Mouse (Mus musculus) forebrain, embryonic 12.5 days (tissue): ENCODE measurements around the gene Apol9b. TPM values are rescaled to one million over a fixed set of nuclear protein-coding genes. Genes with fewer than 3 reads are reported as not detected.

Experiments
- ATAC-seq: fragments of 200-750 bp; cut with Nextera tagmentation; 2 replicates; pipeline ENCODE4 v1.8.0; 2017; ENCODE audit warnings: moderate TSS enrichment; ENCODE audit not compliant: low FRiP score
- H3K27ac ChIP-seq: fragments of 300-500 bp; sonication (generic); 2 replicates; pipeline ENCODE4 v1.5.1; 2016; ENCODE audit warnings: mild to moderate bottlenecking
- H3K27me3 ChIP-seq: fragments of 300-500 bp; sonication (generic); 2 replicates; pipeline ENCODE4 v1.6.1; 2016; ENCODE audit warnings: mild to moderate bottlenecking
- H3K36me3 ChIP-seq: fragments of 300-500 bp; sonication (generic); replicated peaks from 2 replicates; pipeline ENCODE4 v1.6.1; 2016; ENCODE audit warnings: mild to moderate bottlenecking
- H3K4me1 ChIP-seq: fragments of 300-500 bp; sonication (generic); 2 replicates; pipeline ENCODE4 v1.6.1; 2016
- H3K4me2 ChIP-seq: fragments of 300-500 bp; sonication (generic); 2 replicates; pipeline ENCODE4 v1.6.1; 2016; ENCODE audit warnings: mild to moderate bottlenecking, moderate library complexity
- H3K4me3 ChIP-seq: fragments of 300-500 bp; sonication (generic); replicated peaks from 2 replicates; pipeline ENCODE4 v1.5.1; 2016; ENCODE audit warnings: mild to moderate bottlenecking
- H3K9ac ChIP-seq: fragments of 300-500 bp; sonication (generic); 2 replicates; pipeline ENCODE4 v1.6.1; 2016; ENCODE audit warnings: mild to moderate bottlenecking
- H3K9me3 ChIP-seq: fragments of 300-500 bp; sonication (generic); 2 replicates; pipeline ENCODE4 v1.6.1; 2016
- whole genome bisulfite sequencing: fragments of 180-500 bp; shearing (Covaris S2); methylation state at CpG from one replicate; pipeline ENCODE4 v1.1.7; 2016; 5-methylcytosine and 5-hydroxymethylcytosine counted together
- polyA plus RNA-seq: library from polyadenylated mRNA; unstranded; fragments of >200 nt; fragmentation: Nextera tagmentation; extraction: Ambion mirVana; gene quantifications from 2 replicates; pipeline ENCODE4 v1.2.1, GENCODE M21; 2016

Gene Apol9b
- polyA plus RNA-seq, 1 experiment from 2014 or later: not detected

GRCm38 (mm10) chr15:77752443-77752842 is 23.6 kb downstream of the Apol9b start:
- no peak overlapping the region for H3K4me3 ChIP-seq
- H3K4me2 ChIP-seq: no peak overlapping the region
- WGBS: 63% methylated on average over 11 of the region's 11 CpGs
- H3K36me3 ChIP-seq: no peaks in the 10 kb centered on the region
- H3K9ac ChIP-seq: no peak overlapping the region
- no peak for ATAC-seq
- peaks cover 9% of the 10 kb centered on the region; the same call in 1 of the 2 replicates for H3K27me3 ChIP-seq
- H3K4me1 ChIP-seq: 0 out of 2 replicates have a peak, but pooled peaks cover 3% of the 10 kb centered on the region
- no peak overlapping the region for H3K27ac ChIP-seq
- H3K9me3 ChIP-seq: no peaks in the 10 kb centered on the region

GRCm38 (mm10) chr15:77755132-77755531 is 26.3 kb downstream of the Apol9b start:
- Histone ChIP-seq H3K36me3 (no peaks in the 10 kb centered on the region), H3K9ac (no peak overlapping the region), H3K9me3 (no peaks in the 10 kb centered on the region), H3K4me1 (0 out of 2 replicates have a peak, but pooled peaks cover 3% of the 10 kb centered on the region), H3K27me3 (peaks cover 9% of the 10 kb centered on the region; the same call in 1 of the 2 replicates), H3K27ac (no peak overlapping the region), H3K4me3 (no peak overlapping the region), H3K4me2 (no peak overlapping the region)
- WGBS: 0% methylated on average over 1 of the region's 2 CpGs
- no peak for ATAC-seq

DNA sequence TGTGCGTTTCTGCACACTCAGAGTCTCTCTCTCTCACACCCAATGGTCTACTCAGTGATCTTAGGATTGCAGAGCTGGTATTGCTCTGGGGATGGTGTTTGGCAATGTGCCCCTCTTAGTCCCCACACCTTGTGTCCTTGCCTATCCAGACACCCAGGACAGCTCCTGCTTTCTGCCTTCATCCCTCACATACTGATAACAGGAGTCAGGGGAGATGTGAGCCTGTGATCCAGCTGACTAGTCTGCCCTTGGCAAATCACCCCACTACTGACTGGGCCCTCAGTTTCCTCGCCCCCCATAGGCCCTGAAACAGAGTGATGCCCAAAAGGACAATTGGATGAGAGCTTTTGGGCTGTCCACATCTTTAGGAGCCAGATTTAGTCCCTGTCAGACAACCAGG is 27.2 kb downstream of the Apol9b start:
- Histone ChIP-seq H3K4me2 (no peak overlapping the region), H3K4me1 (0 out of 2 replicates have a peak, but pooled peaks cover 3% of the 10 kb centered on the region), H3K27me3 (peaks cover 9% of the 10 kb centered on the region; the same call in 1 of the 2 replicates), H3K9me3 (no peaks in the 10 kb centered on the region), H3K36me3 (peaks cover 4% of the 10 kb centered on the region), H3K4me3 (no peak overlapping the region), H3K27ac (no peak overlapping the region), H3K9ac (no peak overlapping the region)
- no peak for ATAC-seq
- 63% methylated on average over 2 of the region's 2 CpGs for WGBS

GRCm38 (mm10) chr15:77756848-77757247 is 28.0 kb downstream of the Apol9b start, which contains the start of gene Apol8:
TSS of gene Apol8 (minus strand) at chr15:77757003.
- H3K4me3 ChIP-seq: no peak within 1 kb of the TSS
- H3K27me3 ChIP-seq: peaks cover 9% of the 10 kb centered on the region; the same call in 1 of the 2 replicates
- ATAC-seq: no peak
- H3K4me1 ChIP-seq: 0 out of 2 replicates have a peak, but pooled peaks cover 3% of the 10 kb centered on the region
- H3K36me3 ChIP-seq: peaks cover 12% of the 10 kb centered on the region
- no peaks in the 10 kb centered on the region for H3K9me3 ChIP-seq
- no peak within 1 kb of the TSS for H3K4me2 ChIP-seq
- no peak within 1 kb of the TSS for H3K27ac ChIP-seq
- WGBS: 8% methylated on average over 9 of the region's 9 CpGs
- no peak within 1 kb of the TSS for H3K9ac ChIP-seq

DNA sequence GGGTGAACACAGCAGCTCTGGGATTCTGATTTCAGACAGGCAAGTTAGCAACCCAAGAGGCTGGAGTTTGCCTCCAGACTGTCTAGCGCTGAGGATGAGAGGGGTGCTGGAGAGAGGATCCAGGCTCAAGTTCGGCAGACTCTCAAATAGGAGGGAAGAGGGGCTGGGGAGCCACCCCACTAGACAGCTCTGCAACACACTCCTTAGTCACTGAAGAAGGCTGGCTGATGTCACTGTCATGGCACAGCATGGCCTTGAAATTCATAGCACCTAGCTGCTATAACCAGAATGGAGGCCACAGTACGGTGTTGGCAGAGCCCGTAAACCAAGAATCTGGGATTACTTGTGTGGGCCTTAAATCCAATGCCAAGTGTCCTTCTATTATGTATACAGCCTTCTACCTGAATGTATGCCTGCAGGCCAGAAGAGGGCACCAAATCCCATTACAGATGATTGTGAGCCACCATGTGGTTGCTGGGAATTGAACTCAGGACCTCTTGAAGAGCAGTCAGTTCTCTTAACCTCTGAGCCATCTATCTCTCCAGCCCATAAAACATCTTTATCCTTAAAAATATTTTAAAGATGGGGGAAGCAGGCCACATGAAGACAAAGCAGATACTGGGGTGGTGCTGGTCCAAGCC is 28.9 kb downstream of the Apol9b start:
- H3K4me3 ChIP-seq: no peak overlapping the region
- H3K27me3 ChIP-seq: peaks cover 9% of the 10 kb centered on the region; the same call in 1 of the 2 replicates
- H3K9ac ChIP-seq: no peak overlapping the region
- no peak overlapping the region for H3K27ac ChIP-seq
- H3K9me3 ChIP-seq: no peaks in the 10 kb centered on the region
- H3K4me1 ChIP-seq: 0 out of 2 replicates have a peak, but pooled peaks cover 3% of the 10 kb centered on the region
- peaks cover 19% of the 10 kb centered on the region for H3K36me3 ChIP-seq
- WGBS: 81% methylated on average over 4 of the region's 4 CpGs
- no peak overlapping the region for H3K4me2 ChIP-seq
- ATAC-seq: no peak

DNA sequence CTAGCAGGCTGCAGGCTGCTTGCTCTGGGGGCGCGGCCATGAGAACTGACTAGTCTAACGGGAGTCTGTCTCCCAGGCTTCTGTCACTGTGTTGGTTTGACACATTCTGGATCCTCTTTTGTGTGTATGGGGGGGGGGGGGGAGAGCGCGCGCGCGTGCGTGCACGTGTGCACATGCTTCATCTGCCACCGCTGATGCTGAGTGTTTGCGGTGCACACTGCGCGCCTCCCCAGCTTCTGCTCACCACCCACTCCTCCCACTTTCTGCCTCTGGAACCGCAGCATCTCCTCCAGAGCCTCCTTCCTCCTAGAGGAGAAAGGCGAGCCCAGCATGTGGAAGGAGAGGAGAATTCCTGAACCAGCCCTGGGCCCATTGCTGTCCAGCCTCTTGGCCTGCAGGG is 31.2 kb downstream of the Apol9b start:
- Histone ChIP-seq H3K4me1 (0 out of 2 replicates have a peak, but pooled peaks cover 3% of the 10 kb centered on the region), H3K4me2 (no peak overlapping the region), H3K4me3 (no peak overlapping the region), H3K27me3 (peaks cover 9% of the 10 kb centered on the region; the same call in 1 of the 2 replicates), H3K9ac (no peak overlapping the region), H3K27ac (no peak overlapping the region), H3K9me3 (no peaks in the 10 kb centered on the region), H3K36me3 (peaks cover 42% of the 10 kb centered on the region)
- no peak for ATAC-seq
- 93% methylated on average over 15 of the region's 16 CpGs for WGBS

- Histone ChIP-seq H3K36me3 (peaks cover 52% of the 10 kb centered on the region), H3K27me3 (no peaks in the 10 kb centered on the region), H3K4me1 (0 out of 2 replicates have a peak, but pooled peaks cover 3% of the 10 kb centered on the region), H3K4me2 (no peak overlapping the region), H3K9me3 (no peaks in the 10 kb centered on the region), H3K27ac (no peak overlapping the region), H3K4me3 (no peak overlapping the region), H3K9ac (no peak overlapping the region)
- WGBS: 96% methylated on average over 7 of the region's 7 CpGs
- no peak for ATAC-seq
Observed at GRCm38 (mm10) chr15:77761083-77761482, 32.2 kb downstream of the Apol9b start.

GRCm38 (mm10) chr15:77761561-77762380 is 32.9 kb downstream of the Apol9b start:
- H3K4me3 ChIP-seq: no peak overlapping the region
- H3K4me2 ChIP-seq: no peak overlapping the region
- 0 out of 2 replicates have a peak, but pooled peaks cover 3% of the 10 kb centered on the region for H3K4me1 ChIP-seq
- no peak overlapping the region for H3K9ac ChIP-seq
- 79% methylated on average over 22 of the region's 22 CpGs for WGBS
- H3K36me3 ChIP-seq: peaks cover 59% of the 10 kb centered on the region
- ATAC-seq: no peak
- H3K27me3 ChIP-seq: no peaks in the 10 kb centered on the region
- H3K9me3 ChIP-seq: no peaks in the 10 kb centered on the region
- H3K27ac ChIP-seq: no peak overlapping the region

DNA sequence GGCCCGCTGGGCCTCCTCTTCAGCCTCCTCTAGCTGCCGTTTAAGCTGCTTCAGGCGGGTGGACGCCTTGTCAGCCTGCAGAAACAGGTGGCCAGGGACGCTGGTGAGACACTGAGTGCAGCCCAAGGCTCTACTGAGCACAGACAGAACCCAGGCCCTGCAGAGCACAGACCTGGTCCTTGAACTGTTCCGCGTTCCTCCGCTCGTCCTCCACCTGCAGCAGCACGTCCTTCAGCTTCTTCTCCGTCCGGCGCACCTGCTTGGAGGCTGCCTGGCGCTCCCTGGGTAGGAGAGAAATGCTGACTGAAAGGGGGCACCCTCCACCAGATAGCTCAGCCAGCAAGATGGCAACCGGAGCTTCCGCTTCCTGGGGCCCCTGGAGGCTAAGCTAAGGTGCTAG is 34.2 kb downstream of the Apol9b start:
- 91% methylated on average over 16 of the region's 16 CpGs for WGBS
- no peak for ATAC-seq
- peaks cover 72% of the 10 kb centered on the region for H3K36me3 ChIP-seq

DNA sequence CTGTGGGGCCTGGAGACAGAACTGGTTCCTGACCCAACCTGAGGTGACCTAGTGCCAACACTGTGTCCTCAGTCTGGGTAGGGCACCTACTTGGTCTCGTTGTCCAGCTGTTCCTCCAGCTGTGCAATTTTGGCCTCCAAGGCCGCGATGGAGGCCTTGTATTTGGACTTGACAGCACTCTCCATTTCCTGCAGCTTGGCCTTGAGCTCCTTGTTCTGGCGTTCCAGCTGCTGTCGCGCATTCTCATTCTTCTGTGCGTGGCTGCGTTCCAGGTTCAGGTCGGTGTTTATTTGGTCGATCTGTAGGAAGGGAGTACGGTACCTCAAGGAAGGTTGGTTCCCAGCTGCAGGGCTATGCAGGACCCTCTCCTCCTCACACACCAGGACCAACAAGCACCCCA is 34.9 kb downstream of the Apol9b start:
- no peak for ATAC-seq
- Histone ChIP-seq H3K4me2 (no peak overlapping the region), H3K27me3 (no peaks in the 10 kb centered on the region), H3K9ac (no peak overlapping the region), H3K9me3 (no peaks in the 10 kb centered on the region), H3K36me3 (peaks cover 79% of the 10 kb centered on the region), H3K4me3 (no peak overlapping the region), H3K27ac (no peak overlapping the region), H3K4me1 (no peaks in the 10 kb centered on the region)
- WGBS: 91% methylated on average over 11 of the region's 11 CpGs

More for the DNA sequence above, 34.2 kb downstream of the Apol9b start:
- H3K27ac ChIP-seq: no peak overlapping the region
- no peaks in the 10 kb centered on the region for H3K4me1 ChIP-seq
- H3K9ac ChIP-seq: no peak overlapping the region
- no peak overlapping the region for H3K4me2 ChIP-seq
- no peaks in the 10 kb centered on the region for H3K9me3 ChIP-seq
- no peak overlapping the region for H3K4me3 ChIP-seq
- H3K27me3 ChIP-seq: no peaks in the 10 kb centered on the region

GRCm38 (mm10) chr15:77764391-77765006 is 35.7 kb downstream of the Apol9b start:
- no peaks in the 10 kb centered on the region for H3K9me3 ChIP-seq
- no peak overlapping the region for H3K4me3 ChIP-seq
- H3K4me1 ChIP-seq: no peaks in the 10 kb centered on the region
- no peak overlapping the region for H3K4me2 ChIP-seq
- no peak overlapping the region for H3K9ac ChIP-seq
- no peaks in the 10 kb centered on the region for H3K27me3 ChIP-seq
- WGBS: 88% methylated on average over 13 of the region's 13 CpGs
- ATAC-seq: no peak
- H3K27ac ChIP-seq: no peak overlapping the region
- H3K36me3 ChIP-seq: peaks cover 87% of the 10 kb centered on the region

DNA sequence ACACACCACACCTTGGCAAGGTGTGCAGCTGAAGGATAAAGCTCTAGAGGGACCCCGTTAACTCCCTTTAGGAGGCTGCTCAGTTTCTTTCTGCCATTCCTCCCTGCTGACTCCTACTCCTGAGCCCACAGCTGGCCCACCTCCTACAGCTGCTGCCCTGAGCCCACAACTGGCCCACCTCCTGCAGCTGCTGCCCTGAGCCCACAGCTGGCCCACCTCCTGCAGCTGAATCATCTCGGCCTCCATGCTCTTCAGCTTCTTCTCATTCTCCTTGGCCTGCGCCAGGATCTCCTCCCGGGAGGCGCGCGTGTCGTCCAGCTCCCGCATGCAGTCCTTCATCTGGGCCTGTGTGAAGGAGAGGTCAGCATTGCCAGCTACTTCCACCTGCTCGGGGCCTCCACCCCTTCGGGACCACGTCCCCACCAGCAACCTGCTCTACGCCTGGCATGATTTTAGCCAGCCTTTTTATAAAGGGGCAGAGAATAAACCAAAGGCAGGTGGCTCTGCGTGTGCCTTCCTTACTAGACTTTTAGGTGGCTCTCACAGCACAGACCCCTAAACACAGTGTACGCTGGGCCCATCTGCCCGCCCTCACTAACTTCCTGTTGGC is 36.8 kb downstream of the Apol9b start:
- Histone ChIP-seq H3K4me2 (no peak overlapping the region), H3K9me3 (no peaks in the 10 kb centered on the region), H3K27ac (no peak overlapping the region), H3K9ac (no peak overlapping the region), H3K27me3 (no peaks in the 10 kb centered on the region), H3K4me1 (no peaks in the 10 kb centered on the region), H3K36me3 (peaks cover 98% of the 10 kb centered on the region), H3K4me3 (no peak overlapping the region)
- WGBS: 95% methylated on average over 16 of the region's 16 CpGs
- ATAC-seq: no peak
